Mouse (Mus musculus) kidney, postnatal 25 days (tissue): ENCODE results near the gene Vwa5a.

Experiments used
- DNase-seq, 2 experiments: peaks; one replicate each; pipeline ENCODE4 v3.0.0; 2021; ENCODE audit warnings: mixed read lengths in 2 of 2

Gene Vwa5a

DNA sequence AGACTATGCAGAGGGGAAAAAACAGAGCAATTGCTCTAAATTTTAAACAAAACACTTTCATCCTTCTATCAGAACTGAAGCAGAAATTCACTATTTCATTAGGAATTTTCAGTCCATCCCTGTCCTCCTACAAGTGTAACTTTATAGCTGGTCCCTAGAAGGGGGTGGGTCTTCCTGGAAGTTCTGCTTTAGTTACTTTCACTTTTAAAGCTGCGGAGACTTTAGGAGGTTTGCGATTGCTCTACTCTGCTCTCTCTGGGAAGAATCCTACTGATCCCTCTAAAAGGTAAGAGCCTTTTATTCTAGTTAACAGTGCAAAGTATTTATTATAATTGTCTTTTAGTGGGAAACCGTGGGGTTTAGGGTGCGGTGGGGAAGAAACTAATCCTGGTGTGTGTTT, at the start of gene Vwa5a:
Gene Vwa5a, plus strand, starts transcription at position 167 of the 400 bp plus-strand sequence.
- DNase-seq, result peak in 1 of 2 experiments; percentile 52

GRCm38 (mm10) chr9:38672887-38673286, 45.2 kb upstream of the Vwa5a start:
- DNase-seq, result no peak

GRCm38 (mm10) chr9:38674501-38674900, 43.6 kb upstream of the Vwa5a start, which contains the start of gene Olfr918:
TSS of gene Olfr918 (minus strand) at chr9:38674601.
- DNase-seq, result no peak

- peak; percentile 15 to 41 for DNase-seq
These were observed 916 bp downstream of the Vwa5a start for GRCm38 (mm10) chr9:38718927-38719441.

- DNase-seq, result no peak
These were observed 6.0 kb downstream of the Vwa5a start for GRCm38 (mm10) chr9:38724044-38724443.

- DNase-seq, result no peak
These were observed 10.2 kb downstream of the Vwa5a start for GRCm38 (mm10) chr9:38728218-38728617.

DNA sequence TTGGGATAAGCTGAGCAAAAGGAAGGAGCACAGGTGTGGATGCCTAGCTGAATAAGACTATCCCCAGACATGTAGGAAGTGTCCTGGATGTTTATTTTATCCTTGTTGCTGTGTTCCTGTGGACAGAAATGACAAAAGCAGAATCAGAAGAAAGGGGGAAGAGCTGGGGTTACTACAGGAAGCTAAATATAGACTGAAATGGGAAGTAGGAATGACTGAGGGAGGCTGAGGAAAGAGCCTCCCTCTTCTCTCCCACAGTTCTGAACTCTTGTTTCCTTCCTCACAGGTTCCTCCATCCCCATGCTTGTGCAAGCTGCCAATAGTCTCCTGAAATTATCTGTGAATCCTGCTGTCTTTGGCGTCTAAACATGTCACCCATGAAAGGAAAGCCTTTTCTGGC, 23.3 kb downstream of the Vwa5a start:
- DNase-seq, result no peak

DNA sequence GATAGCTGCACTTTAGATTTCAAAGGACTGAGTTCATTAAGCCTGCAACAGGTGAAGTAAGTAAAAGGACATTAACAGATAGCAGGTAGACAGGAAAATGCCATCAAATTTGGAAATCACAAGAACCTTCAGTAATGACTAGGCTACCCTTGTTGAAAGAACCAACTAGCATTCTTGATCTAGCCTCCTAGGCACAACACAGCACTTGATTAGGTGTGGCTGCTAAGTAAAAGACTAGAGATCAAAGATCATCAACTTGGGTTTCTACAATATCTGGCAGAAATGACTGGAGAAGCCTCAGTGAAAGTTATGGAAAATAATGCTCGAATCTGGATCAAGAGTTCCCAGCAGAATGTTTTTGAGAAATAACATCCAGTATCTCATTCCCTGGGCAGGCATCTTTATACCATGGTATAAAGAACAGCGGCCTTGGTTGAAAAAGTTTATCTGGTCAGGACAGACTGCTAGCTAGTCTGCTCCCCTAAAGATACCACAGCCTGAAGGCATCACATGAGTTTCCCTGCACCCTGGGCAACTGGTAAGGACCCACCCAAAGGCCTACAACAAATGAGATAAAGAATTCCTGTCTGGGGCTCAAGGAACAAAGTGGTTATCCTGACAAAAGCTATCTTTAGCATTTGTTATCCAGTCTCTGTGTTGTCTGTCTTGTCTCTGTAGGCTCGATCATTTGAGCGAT, 26.7 kb downstream of the Vwa5a start:
- no peak for DNase-seq

- no peak for DNase-seq
These were observed 33.9 kb downstream of the Vwa5a start, which contains the start of gene Olfr920 for GRCm38 (mm10) chr9:38751999-38752398. TSS of gene Olfr920 (plus strand) at chr9:38752299.

GRCm38 (mm10) chr9:38772768-38773167, 54.7 kb downstream of the Vwa5a start, which contains the start of gene Olfr921:
TSS of gene Olfr921 (plus strand) at chr9:38773068.
- DNase-seq, result no peak

GRCm38 (mm10) chr9:38792689-38793088, 74.6 kb downstream of the Vwa5a start:
- DNase-seq, result no peak
